Mouse (Mus musculus) left cerebral cortex, adult 8-10 months (tissue): Measurements from ENCODE around the gene Trip11. TPM values are rescaled to one million over a fixed set of nuclear protein-coding genes. Genes with fewer than 3 reads are reported as not detected.

ENCODE experiments used
- total RNA-seq, 4 experiments: library from RNA; stranded (reverse); gene quantifications; 2 replicates each; pipeline ENCODE4 v1.2.4; 2022

The Trip11 gene
- total RNA-seq, 4 experiments from 2014 or later: 26.5 to 29.9 (median 28.5) TPM

Other genes starting within 250 kb of the Trip11 start
- under 1 TPM; 0.20 to 0.58 (median 0.47) TPM for gene Tc2n, start 194.7 kb downstream of the Trip11 start, total RNA-seq
- gene Fbln5, start 94.2 kb downstream of the Trip11 start, total RNA-seq: 10 to 100 TPM in 1 of 4 experiments, 1 to 10 TPM in 3; 6.9 to 10.3 (median 7.9) TPM
- 10 to 100 TPM; 20.2 to 27.3 (median 22.3) TPM for gene Atxn3, start 45.0 kb upstream of the Trip11 start, total RNA-seq
- 10 to 100 TPM; 24.7 to 27.7 (median 27.3) TPM for gene Cpsf2, start 62.7 kb upstream of the Trip11 start, total RNA-seq
- gene Slc24a4, start 215.5 kb upstream of the Trip11 start, total RNA-seq: 10 to 100 TPM; 47.2 to 53.8 (median 50.8) TPM